Mouse (Mus musculus) spleen, adult 2 months (tissue): ENCODE measurements around the gene Rai14.

ENCODE experiments used
- CTCF ChIP-seq: fragments of 200-500 bp; IDR thresholded peaks from 2 replicates; pipeline ENCODE4 v1.5.1; 2011; ENCODE audit warnings: mild to moderate bottlenecking, inconsistent platforms; ENCODE audit not compliant: insufficient read depth, insufficient read length, insufficient replicate concordance; ENCODE audit errors: extremely low read depth
- POLR2A ChIP-seq: fragments of 200-500 bp; IDR thresholded peaks from 2 replicates; pipeline ENCODE4 v1.6.1; 2011; ENCODE audit warnings: low read depth, low read length, inconsistent platforms

DNA sequence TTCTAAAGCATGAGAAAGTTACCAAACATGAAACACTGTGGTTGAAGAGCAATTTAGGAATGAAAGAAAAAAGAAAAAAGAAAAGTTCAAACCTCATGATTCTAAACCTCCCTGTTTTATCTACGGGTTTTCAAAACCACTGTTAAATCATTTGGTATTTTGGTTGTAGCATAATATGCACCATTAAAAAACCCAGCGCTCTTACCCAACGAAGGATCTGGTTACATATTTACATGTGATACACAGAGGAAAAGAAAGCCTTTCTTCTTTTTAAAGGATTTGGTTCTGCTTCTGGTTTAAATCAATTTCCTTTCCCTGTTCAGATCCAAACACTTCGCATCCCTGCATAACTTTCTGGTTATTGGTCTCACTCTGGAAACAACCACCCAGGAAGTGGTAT is 21.5 kb upstream of the Rai14 start:
- no peak for TF ChIP-seq POLR2A
- no peak for TF ChIP-seq CTCF
